Mouse (Mus musculus) embryo, embryonic 10 days (tissue): Measurements from ENCODE around the gene Lhx2.
A peak's percentile ranks its signal among the peaks of the same experiment; 100 is the strongest.

Source experiments
- DNase-seq: peaks from one replicate; pipeline ENCODE4 v3.0.0-alpha.2; 2015; ENCODE audit warnings: low spot score

The Lhx2 gene

DNA sequence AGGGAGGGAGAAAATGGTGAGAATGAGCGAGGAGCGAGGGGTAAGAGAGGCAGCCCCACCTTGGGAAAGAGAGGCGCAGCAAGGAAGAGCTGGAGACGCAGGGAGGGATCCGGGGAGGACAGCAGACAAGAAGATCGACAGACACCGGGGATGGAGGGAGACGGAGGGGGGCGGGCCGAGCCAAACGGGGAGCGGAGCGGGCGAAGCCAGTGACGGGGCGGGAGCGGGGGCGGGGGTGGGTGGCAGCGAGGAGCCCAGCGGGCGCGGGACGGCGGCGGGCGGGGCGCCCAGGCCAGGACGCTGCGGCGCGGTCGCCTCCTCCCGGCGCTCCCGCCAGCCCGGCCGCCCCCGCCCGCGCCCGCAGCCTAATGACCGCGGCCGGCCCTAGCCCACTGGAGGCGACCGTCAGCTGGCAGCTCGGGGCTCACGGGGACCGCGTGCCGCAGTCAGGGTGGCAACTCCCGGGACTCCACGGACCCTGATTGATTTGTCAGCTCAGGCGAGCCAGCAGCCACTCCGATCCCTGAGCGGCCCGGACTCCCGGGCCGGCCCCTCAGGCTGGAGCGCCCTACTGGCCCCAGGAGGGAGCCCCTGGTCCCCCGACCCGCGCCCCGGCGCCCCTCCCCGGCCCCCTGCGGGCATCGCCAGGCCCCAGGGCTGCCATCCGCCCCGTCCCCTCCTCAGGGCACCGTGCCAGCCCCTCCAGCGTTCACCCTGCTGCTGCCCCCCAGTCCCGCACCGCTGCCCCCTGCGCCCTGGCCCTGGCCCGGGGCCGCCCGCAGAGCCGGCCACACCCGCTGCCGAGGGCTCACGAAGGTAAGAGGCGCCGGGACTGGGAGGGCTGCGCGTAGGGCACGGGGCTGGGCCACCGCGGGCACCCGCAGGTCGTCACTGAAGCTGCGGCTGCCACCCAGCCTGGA is at the start of gene Lhx2:
Lhx2 (plus strand) TSS at position 292 of the 920 bp plus-strand sequence.
- no peak for DNase-seq

DNA sequence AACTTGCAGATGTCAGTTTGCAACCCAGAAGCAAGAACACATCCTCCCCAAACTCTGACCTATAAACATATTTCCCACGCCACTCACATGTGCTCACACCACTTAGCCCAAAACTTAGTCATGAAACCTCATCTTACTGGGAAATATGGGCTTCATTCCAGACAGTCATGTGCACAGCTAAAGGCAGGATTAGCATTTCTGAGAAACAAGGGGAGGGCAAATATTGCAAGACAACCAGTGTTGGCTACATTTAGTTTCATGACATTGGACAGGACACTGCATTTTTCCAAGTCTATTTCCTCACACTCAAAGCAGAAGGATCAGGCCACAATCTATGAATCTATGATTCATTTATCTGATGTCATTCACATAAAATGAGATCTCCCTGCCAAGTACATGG is 47.6 kb upstream of the Lhx2 start:
- DNase-seq = no peak

DNA sequence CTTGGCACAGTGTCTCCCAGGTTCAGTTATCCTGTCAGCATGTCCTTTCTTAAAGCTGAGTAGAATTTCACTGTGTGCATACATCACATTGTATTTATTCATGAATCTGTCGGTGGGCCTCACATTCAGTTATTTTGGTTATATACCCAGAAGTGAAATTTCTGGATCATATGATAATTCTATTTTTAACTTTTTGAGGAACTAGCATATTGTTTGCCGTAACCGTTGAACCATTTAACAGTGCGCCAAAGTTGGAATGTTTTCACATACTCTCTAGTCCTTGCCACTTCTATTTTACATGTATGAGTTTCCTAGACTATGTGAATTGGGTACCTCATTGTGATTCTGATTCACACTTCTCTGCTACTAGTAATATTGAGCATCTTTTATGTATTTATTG is 43.1 kb upstream of the Lhx2 start:
- DNase-seq = no peak

DNA sequence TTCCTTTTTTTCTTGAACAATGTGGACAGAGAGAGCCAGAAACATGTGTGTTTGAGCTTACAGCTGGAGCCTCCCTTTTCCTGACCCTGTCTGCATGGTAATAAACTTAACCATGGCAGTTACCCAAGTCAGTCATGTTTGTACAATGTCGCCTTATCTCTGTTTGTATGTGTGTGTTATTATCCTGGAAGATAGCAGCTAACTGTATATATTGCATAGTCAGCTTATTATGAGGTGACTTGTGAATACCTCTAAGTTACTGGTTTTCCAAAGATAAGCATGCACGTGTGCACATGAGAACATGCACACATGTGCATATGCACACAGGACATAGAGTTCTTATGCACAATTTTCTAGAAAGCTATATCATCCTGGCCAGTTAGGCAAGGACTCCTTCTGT is 38.1 kb upstream of the Lhx2 start:
- DNase-seq = no peak

DNA sequence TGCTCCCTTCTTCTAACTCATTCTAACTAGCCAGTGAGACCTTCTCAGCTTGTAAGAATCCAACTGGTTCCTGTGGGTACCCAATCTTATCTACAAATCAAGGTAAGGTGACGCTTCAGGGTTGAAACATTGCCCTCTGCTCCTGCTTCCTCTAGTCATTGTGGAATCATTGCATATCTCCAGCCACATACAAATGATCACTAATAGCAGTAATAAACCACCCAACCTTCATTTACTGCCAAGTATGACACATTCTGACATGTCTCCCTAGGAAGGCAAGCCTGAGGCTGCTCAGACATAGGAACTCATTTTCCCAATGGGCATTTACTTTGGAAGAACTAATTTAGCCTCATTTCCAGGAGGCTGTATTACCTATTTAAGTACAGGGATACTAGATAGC is 33.9 kb upstream of the Lhx2 start:
- DNase-seq = no peak

DNA sequence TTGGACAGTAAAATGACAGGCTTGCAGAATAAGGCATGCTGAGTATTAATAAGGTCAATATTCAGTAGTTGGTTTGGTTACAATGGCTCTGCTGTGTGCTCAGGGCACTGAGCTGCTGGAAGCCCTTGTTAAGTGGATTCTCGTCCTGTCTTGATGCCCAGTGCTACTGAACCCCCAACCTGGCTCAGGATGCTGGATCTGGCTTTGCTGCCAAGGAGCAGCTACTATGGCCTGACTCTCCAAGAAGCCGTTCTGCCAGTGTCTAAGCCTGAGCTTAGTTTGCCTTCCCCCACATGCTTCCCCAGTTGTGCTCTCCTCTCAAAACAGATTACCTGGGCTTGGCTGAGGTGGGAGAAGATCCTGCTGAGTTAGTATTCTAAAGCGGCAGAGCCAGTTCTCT is 26.2 kb upstream of the Lhx2 start:
- no peak for DNase-seq

DNA sequence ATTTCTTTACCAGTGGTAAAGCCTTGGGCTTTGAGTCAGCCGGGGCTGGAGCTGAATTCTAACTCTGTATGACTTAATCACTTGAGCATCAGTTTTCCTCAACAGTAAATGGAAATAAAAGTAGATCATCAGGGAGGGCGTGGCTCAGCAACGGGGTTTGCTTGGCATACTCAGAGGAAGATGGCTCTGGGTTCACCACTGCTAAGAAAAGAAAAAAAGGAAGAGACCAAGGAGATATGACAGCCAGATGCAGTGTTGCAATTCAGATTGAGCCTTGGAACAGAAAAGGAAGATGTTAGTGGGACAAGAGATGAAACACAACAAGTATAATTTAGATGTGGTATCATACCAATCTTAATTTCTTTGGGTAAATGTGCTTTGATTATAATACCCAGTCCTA is 25.7 kb upstream of the Lhx2 start:
- no peak for DNase-seq

DNA sequence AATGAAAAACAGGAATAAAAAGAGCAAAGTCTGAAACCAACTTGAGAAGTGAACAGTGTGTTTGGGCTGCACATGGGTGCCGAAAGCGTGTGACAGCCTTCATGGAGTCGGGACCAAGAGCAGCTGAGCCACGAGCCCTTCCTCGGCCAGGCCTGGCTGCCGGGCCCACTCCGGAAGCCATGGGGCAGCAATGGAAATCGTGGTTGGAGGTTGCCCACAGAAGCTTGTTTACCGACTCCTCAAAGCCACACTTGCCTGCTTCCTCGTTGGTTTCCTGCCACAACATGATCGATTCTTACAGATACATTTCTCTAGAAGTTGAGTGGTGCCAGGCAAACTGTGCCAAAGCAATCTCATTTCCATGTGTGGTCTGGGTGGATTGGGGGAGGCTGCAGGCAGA is 20.0 kb upstream of the Lhx2 start:
- DNase-seq = no peak

DNA sequence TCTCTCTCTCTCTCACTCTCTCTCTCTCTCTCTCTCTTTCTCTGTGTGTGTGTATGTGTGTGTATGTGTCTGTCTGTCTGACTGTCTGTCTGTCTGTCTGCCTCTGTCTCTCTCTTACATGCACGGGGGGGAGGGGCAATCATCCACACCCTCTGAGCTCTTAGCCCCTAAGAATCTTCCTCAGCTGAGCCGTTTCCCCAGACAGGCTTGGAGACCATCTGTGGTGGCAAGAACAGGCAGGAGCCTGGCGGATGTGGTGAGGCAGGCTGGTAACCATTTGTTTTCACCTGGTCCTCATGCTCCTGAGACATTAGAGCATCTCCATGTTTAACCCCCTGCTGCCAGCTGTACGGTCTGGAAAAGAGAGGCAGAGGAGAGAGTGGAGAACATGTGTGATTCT is 18.2 kb upstream of the Lhx2 start:
- no peak for DNase-seq

DNA sequence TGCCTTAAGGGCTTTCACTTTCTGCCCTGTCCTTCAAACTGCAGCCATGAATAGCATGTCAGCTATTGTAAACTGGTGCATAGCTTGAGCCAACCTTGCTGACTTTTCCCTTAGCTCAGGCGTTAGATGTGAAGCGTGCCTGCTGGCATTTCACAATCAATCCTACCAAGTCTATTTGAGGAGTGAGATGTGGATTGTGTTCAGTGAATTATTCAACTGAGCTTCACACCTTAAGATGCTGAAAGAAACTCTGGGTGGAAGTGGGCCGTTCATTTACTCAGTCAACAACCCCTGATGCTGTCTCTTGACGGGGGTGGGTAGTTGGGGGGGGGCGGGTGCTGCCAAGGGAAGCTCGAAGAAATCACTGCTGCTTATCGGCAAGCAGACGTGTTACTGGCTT is 15.7 kb upstream of the Lhx2 start:
- DNase-seq = no peak

DNA sequence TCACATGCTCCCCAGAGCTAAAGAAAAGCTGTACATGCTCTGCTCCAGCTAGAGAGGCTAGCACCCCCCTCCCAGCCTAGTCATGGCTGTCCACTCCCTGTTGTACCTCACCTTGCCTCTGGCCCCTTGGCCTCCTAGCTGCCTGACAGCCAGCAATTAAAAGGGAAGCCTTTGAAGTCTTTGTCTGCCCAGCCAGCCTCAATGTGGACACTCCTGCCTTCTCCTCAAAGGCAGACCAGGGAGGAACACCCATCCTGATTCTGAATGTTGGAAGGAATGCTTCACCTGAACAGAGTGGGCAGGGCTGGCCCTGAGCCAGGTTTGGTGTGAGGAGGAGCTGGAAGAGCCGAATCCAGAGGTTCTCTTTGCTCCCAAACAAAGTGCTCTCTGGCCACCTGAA is 12.4 kb upstream of the Lhx2 start:
- DNase-seq = no peak

DNA sequence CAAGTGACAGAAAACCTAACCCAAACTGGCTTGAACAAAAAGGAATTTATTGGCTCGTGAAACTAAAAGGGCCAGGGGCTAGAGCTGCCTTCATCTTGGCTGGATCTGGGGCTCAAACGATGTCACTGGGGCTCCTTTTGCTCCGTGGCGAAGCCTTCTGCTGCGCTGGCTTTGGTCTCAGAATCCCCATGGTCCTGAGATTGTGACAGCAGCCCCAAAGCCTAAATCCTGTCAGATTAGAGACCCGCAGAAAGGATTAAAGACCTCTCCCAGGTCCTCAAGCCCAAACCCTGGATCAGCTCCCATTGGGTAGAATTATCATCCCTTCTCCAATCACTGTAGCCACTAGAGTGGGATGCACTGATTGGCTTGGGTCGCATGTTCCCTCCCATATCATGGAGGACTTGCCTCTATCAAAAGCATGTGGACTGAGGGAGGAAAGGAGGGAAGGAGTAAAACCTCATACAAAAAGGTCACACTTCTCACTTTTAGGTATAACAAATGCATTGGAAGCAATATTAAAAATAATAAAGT is 5.4 kb upstream of the Lhx2 start:
- DNase-seq = no peak

DNA sequence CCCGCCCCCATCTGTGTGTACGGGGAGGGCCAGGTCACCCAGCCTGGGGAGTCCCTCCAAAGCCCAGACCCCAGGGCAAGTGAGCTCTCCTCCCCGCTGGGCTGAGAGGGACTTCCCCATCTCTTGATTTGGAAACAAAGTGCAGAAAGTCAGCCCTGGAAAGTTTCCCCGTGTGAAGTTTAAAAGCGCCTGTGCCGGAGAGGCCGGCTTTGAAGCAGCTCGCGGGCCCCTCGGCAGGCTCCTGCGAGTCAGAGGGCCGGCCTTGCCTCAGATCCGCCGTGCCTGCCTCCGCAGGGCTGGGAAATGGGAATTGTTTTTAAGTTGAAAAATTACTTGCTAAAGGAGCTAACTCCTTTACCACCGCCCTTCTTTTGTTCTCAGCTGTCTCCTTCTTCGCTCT is 2.5 kb upstream of the Lhx2 start:
- DNase-seq = peak; percentile 48

DNA sequence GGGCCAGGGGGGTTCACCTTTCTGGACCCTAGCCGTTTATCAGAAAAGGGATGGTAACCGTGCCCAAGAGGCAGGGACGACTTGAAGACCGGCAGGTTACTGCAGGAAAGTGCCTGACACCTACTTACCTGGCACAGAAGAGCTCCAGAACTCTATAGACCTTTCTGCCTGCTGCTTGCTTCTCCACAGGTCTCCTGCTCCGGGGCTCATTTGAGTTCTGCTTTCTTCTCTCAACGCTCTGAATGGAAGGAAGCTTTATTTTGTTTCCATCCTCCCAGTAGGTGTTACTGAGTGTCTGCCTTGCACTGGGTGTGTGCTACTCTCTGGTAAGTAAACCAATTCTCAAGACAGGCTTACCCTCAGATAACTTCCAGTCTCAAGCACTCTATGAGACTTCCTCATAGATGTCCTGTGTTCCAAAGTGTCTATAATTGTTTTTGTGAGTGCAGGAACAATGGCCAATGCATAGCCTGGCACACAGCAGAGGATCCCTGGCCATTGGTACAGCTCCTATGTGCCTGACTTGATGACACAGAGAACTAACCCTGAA is 1.9 kb upstream of the Lhx2 start:
- DNase-seq = no peak

DNA sequence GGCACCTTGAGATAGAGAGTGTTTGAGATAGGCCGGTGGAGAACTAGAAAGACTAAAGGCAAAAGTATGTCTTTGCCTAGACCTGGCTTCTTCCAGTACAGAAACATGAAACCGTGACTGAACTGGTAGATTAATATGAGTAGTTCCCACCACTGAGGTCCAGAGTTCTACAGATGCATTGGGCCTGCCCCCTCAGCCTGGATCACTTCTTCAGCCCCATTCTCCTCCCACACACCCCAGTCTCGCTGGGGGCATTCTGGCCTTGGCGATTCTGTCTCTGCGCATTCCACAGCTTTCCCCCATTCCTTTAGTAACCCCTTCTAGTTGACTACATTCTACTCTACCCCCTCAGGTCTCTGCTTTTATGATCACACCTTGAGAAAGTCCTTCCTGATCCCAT is 1.4 kb upstream of the Lhx2 start:
- no peak for DNase-seq

DNA sequence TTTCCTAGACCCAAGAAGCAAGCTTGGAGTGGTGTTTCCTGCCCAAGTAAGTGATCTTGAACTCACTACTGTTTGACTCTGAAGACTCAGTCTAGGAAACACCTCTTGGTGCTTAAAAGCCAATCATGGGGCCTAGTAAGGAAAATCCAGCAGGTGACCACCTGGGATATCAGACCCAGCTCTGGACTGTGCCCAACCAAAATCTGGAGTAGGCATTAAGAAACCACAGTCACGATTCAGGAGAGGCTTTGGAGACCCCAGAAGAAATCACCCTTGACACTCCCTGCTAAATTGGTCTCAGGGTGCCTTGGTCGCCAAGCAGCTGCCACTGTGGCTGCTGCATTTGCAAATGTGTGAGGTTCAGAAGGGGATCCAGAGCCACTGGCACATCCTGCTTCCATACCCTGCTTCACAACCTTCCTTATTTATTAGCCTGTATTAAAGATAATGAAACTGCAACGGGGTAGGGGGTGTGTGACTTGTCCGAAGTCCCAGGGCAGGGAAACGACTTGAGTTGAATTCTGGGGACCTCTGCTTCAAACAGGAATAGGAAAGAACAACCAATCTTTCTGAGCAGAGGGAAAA is 641 bp upstream of the Lhx2 start:
- DNase-seq = no peak

DNA sequence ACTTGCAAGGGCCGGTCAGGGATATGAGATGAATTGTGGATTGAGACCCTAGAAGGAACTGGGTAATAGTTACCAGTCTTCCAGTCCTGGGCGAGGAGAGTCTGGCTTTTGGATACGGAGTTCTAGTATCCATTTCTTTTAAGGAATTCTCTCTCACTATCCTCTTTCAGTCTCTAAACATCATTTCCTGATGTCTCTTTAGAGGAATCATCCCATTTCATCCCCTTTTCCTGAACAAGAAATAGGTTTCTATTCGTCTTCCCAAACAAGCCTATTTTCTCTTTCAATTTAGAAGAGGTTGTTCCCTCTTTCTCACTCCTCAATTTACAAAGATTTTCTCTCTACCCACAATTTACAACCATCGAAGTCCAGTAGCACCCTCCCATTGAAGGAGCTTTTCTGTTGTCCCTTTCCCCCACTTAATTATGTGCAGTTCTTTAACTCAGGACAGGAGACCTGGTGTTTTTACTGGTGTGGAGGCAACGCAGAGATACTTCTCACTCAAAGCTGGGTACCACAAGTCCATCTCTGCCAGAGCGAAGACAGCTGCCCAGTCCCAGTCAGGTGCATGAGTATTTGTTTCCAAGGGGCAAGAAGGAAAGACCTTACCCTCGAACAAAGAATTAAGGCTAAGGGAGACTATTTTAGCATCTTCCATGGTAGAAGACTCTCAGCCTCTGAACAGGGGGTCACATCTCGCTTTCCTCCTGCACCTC is 987 bp downstream of the Lhx2 start:
- no peak for DNase-seq

DNA sequence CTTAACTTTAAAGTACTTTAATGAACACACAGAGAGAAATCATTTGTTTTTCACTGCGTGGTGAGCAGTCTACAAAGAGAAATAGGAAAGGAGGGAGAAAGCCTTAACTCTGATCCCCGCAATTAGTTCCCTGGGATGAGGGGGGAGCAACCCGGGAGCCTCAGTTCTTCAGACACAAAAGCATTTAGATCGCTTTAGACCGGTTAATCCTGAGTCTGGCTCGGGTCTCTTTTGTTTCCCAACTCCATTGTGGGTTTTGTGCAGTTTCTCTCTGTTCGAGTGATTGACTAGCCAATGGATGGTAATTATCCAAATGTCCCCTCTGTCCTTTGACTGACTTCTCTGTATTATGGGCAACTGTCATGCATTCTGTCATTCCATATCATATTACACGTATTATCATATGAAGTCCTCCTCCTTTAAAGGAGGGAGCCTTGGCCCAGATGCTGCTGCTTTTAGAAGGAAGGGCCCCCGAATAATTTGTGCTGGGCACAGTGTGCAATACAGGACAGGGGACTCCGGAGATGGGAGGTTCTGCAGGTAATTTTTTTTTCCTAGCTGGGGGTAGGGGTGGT is 1.6 kb downstream of the Lhx2 start:
- DNase-seq = peak; percentile 34

DNA sequence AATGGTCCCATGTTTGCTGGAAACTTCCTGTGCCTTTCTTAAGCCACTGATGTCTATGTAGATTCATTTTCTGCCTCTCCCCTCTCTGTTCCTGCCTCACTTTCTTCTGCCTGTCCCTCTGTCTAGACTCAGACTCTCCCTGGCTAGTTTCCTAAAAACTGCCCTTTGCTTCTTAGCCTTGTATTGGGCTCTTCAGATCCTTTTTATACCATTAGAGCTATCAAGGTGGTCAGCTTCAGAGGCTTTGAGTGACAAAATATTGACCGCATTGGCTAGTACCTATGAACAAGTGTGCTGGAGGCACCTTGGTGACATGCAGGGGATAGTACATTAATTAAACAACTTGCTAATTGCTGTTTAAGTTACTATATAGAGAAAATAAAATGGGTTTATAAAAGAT is 4.5 kb downstream of the Lhx2 start:
- DNase-seq = no peak

DNA sequence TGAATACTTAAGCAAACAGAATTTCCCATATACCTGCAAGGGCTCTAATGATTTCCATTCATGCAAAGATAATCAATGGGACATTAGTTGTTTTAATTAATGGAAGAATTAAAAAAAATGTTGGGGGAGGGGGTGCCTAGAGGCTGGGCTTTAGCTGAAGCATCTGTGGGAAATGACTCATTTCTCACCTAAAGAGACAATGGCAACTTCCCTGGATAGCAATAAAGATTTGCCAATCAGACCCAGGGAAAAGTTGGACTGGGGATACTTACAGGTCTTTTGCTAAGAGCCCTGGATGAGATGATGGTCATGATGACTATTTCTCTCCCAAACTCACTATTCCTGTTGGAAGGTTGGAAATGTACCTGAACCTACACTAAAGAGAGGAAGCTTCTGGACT is 5.6 kb downstream of the Lhx2 start:
- DNase-seq = no peak

DNA sequence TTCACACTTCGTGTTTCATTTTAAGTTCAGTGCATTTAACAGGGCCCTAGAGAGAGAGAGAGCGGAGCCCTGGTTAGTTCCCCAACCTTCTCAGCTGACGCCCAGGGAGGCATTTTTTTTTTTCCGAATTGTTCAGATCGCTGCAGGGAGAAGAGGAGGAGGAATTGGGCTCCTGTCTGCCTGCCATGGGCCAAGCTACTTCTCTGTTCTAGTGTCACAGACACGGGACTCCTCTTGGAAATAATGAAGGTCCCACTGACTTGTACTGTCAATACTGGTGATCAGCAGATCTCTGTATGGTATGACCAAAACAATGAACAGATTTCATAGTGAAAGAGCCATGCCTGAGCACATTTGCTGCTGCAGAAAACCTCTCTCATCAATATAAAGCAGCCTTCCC is 7.3 kb downstream of the Lhx2 start:
- no peak for DNase-seq
